Mouse (Mus musculus) intestine, postnatal 0 days (tissue): ENCODE measurements around the gene Tsku. TPM values are rescaled to one million over a fixed set of nuclear protein-coding genes. Genes with fewer than 3 reads are reported as not detected.

Experiments used
- ATAC-seq: fragments of 200-750 bp; cut with Nextera tagmentation; 2 replicates; pipeline ENCODE4 v1.8.0; 2017; ENCODE audit warnings: mild to moderate bottlenecking, moderate TSS enrichment, moderate library complexity
- H3K27ac ChIP-seq: fragments of 300-500 bp; sonication (generic); 2 replicates; pipeline ENCODE4 v1.5.1; 2014; ENCODE audit warnings: mild to moderate bottlenecking, low read depth, low read length, moderate library complexity
- H3K27me3 ChIP-seq: fragments of 300-500 bp; sonication (generic); replicated peaks from 2 replicates; pipeline ENCODE4 v1.6.1; 2014; ENCODE audit warnings: low read length, mixed read lengths; ENCODE audit not compliant: control insufficient read depth, insufficient read depth
- H3K36me3 ChIP-seq: fragments of 300-500 bp; sonication (generic); 2 replicates; pipeline ENCODE4 v1.6.1; 2014; ENCODE audit warnings: mild to moderate bottlenecking, moderate library complexity; ENCODE audit not compliant: control insufficient read depth, insufficient read depth
- H3K4me1 ChIP-seq: fragments of 300-500 bp; sonication (generic); replicated peaks from 2 replicates; pipeline ENCODE4 v1.6.1; 2014; ENCODE audit warnings: antibody characterized with exemption, low read length, mixed read lengths; ENCODE audit not compliant: control insufficient read depth, insufficient read depth
- H3K4me2 ChIP-seq: fragments of 300-500 bp; sonication (generic); replicated peaks from 2 replicates; pipeline ENCODE4 v1.6.1; 2014; ENCODE audit warnings: low read depth, mild to moderate bottlenecking, moderate library complexity
- H3K4me3 ChIP-seq: fragments of 300-500 bp; sonication (generic); 2 replicates; pipeline ENCODE4 v1.5.1; 2014; ENCODE audit warnings: low read depth, low read length
- H3K9ac ChIP-seq: fragments of 300-500 bp; sonication (generic); 2 replicates; pipeline ENCODE4 v1.6.1; 2014; ENCODE audit warnings: mild to moderate bottlenecking, low read depth, low read length
- H3K9me3 ChIP-seq: fragments of 300-500 bp; sonication (generic); 2 replicates; pipeline ENCODE4 v1.6.1; 2016; ENCODE audit warnings: mixed run types; ENCODE audit not compliant: control insufficient read depth
- CTCF ChIP-seq: sonication (generic); IDR thresholded peaks from 2 replicates; pipeline ENCODE4 v1.5.1; 2016; ENCODE audit warnings: low read depth, mild to moderate bottlenecking, control low read depth, antibody characterized with exemption, moderate library complexity
- WGBS: fragments of 180-500 bp; shearing (Covaris S2); extraction: QIAGEN DNeasy Blood & Tissue Kit; methylation state at CpG from one replicate; pipeline ENCODE4 v1.1.7; 2014; 5-methylcytosine and 5-hydroxymethylcytosine counted together
- polyA plus RNA-seq: library from polyadenylated mRNA; unstranded; fragments of >200 nt; fragmentation: Nextera tagmentation; extraction: Ambion mirVana; gene quantifications from 2 replicates; pipeline ENCODE4 v1.2.1, GENCODE M21; 2015

The Tsku gene
- polyA plus RNA-seq, 1 experiment from 2014 or later = 3.6 TPM

DNA sequence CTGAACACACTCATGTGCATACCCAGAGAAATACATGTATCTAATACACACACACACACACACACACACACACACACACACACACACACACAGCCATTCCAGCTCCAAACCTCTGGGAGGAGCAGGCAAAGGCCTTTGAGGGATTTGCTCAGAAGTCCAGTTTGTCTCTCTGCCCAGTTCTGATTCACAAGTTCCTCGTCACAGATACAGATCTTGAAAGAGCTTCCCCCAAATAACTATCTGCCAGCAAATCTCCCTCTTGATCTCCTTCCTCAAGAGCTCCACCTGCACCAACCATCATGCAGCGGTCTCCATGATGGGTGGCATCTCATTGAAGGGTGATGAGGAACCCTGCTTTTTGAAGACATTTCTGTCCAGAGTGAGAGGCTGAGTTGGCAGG, 29.4 kb upstream of the Tsku start:
- no peak for ATAC-seq
- Histone ChIP-seq H3K9me3 (no peaks in the 10 kb centered on the region), H3K4me3 (no peak overlapping the region), H3K9ac (no peak overlapping the region), H3K27ac (no peak overlapping the region), H3K27me3 (no peaks in the 10 kb centered on the region), H3K4me2 (no peak overlapping the region), H3K4me1 (no peaks in the 10 kb centered on the region; the same call in 1 of the 2 replicates), H3K36me3 (no peaks in the 10 kb centered on the region)
- 74% methylated on average over 2 of the region's 2 CpGs for WGBS
- TF ChIP-seq CTCF = no peak

- no peak overlapping the region for H3K9ac ChIP-seq
- H3K4me1 ChIP-seq = peaks cover 7% of the 10 kb centered on the region; the same call in 1 of the 2 replicates
- ATAC-seq = no peak
- H3K27me3 ChIP-seq = no peaks in the 10 kb centered on the region
- H3K4me2 ChIP-seq = no peak overlapping the region
- no peak for TF ChIP-seq CTCF
- no peaks in the 10 kb centered on the region for H3K36me3 ChIP-seq
- no peaks in the 10 kb centered on the region for H3K9me3 ChIP-seq
- 84% methylated on average over 9 of the region's 9 CpGs for WGBS
- no peak overlapping the region for H3K27ac ChIP-seq
- H3K4me3 ChIP-seq = no peak overlapping the region
Measured at GRCm38 (mm10) chr7:98389656-98390055, 28.5 kb upstream of the Tsku start.

- TF ChIP-seq CTCF = no peak
Measured at GRCm38 (mm10) chr7:98388881-98389501, 27.9 kb upstream of the Tsku start.

GRCm38 (mm10) chr7:98387201-98387600, 26.1 kb upstream of the Tsku start:
- Histone ChIP-seq H3K9ac (no peak overlapping the region), H3K4me2 (no peak overlapping the region), H3K9me3 (no peaks in the 10 kb centered on the region), H3K4me3 (no peak overlapping the region), H3K4me1 (peaks cover 15% of the 10 kb centered on the region), H3K27ac (no peak overlapping the region), H3K36me3 (no peaks in the 10 kb centered on the region), H3K27me3 (no peaks in the 10 kb centered on the region)
- peak; percentile 33; the same call in 1 of the 2 replicates for ATAC-seq
- no peak for TF ChIP-seq CTCF
- 45% methylated on average over 7 of the region's 7 CpGs for whole genome bisulfite sequencing

More at GRCm38 (mm10) chr7:98388881-98389501, 27.9 kb upstream of the Tsku start:
- Histone ChIP-seq H3K36me3 (no peaks in the 10 kb centered on the region), H3K4me2 (no peak overlapping the region), H3K4me1 (peaks cover 13% of the 10 kb centered on the region), H3K9me3 (no peaks in the 10 kb centered on the region), H3K27ac (no peak overlapping the region), H3K4me3 (no peak overlapping the region), H3K27me3 (no peaks in the 10 kb centered on the region), H3K9ac (no peak overlapping the region)
- no peak for ATAC-seq
- WGBS = 76% methylated on average over 12 of the region's 12 CpGs

GRCm38 (mm10) chr7:98385168-98385567, 24.0 kb upstream of the Tsku start:
- Histone ChIP-seq H3K27me3 (no peaks in the 10 kb centered on the region), H3K9me3 (no peaks in the 10 kb centered on the region), H3K4me2 (no peak overlapping the region), H3K4me3 (no peak overlapping the region), H3K36me3 (no peaks in the 10 kb centered on the region), H3K27ac (no peak overlapping the region), H3K9ac (no peak overlapping the region), H3K4me1 (peaks cover 16% of the 10 kb centered on the region)
- WGBS = 50% methylated on average over 1 of the region's 1 CpGs
- no peak for TF ChIP-seq CTCF
- peak; percentile 56 for ATAC-seq

DNA sequence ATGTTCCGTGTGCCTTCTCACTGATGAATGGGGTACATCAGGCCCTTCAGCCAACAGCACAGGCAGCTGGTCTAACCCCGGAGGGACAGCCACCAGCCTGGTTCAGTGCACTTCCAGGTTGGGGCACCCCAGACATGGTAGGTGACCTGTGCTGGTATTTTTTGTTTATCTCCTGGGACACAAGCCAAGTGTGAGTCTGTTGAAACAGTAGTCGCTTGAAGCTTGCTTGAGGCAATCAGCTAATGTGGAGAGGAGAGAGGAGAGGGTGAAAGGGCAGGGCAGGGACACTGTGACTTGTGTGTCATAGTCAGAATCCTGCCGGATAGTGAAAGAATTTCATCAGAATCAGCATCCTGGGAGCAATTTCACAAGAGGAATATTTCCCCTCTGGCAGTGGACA, 22.2 kb upstream of the Tsku start:
- no peak for TF ChIP-seq CTCF
- Histone ChIP-seq H3K9ac (no peak overlapping the region), H3K4me3 (no peak overlapping the region), H3K9me3 (no peaks in the 10 kb centered on the region), H3K36me3 (no peaks in the 10 kb centered on the region), H3K27me3 (no peaks in the 10 kb centered on the region), H3K27ac (no peak overlapping the region), H3K4me2 (no peak overlapping the region), H3K4me1 (peaks cover 19% of the 10 kb centered on the region)
- 24% methylated on average over 4 of the region's 4 CpGs for WGBS
- peak; percentile 34; the same call in 1 of the 2 replicates for ATAC-seq

DNA sequence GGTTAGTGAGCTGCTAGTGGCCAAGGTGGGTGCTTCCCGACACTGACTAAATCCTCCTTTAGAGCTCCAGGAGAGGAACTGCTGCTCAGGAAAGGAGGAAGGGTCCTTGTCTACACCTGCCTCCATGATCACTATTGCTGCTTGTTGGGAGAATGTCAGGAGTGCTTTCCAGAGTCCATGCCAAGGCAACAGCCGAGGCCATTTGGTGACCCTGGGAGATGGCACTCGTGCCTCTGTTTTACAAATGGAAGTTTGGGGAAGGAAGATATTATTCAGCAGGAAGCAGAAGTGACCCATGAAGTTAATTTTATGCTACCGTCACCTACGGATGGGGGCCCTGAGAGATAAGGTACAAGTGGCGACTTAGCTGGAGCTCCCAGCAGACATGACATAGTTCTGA, 21.7 kb upstream of the Tsku start:
- peaks cover 19% of the 10 kb centered on the region for H3K4me1 ChIP-seq
- WGBS = 61% methylated on average over 6 of the region's 6 CpGs
- H3K27ac ChIP-seq = no peak overlapping the region
- TF ChIP-seq CTCF = no peak
- no peak overlapping the region for H3K4me3 ChIP-seq
- ATAC-seq = no peak
- H3K9me3 ChIP-seq = no peaks in the 10 kb centered on the region
- no peak overlapping the region for H3K9ac ChIP-seq
- no peak overlapping the region for H3K4me2 ChIP-seq
- no peaks in the 10 kb centered on the region for H3K27me3 ChIP-seq
- no peaks in the 10 kb centered on the region for H3K36me3 ChIP-seq
